Mouse (Mus musculus): ENCODE measurements around the gene Gbp3.
"Not testable (repeated sequence)": the region's sequence is repeated elsewhere in the genome, so short reads cannot be mapped to it uniquely, and the experiment has no call there.

The Gbp3 gene

GRCm38 (mm10) chr3:142559632-142560228, at the start of gene Gbp3:
TSS of gene Gbp3 (plus strand) at chr3:142560026.
- no peak for DNase-seq (ENCODE audit: low read depth, low spot score)

- DNase-seq (ENCODE audit: low read depth, low spot score) = no peak
Measured at GRCm38 (mm10) chr3:142528116-142528515, 31.7 kb upstream of the Gbp3 start.

- DNase-seq (ENCODE audit: low read depth, low spot score) = no peak
Measured at GRCm38 (mm10) chr3:142529597-142529996, 30.2 kb upstream of the Gbp3 start.

GRCm38 (mm10) chr3:142530087-142530953, 29.5 kb upstream of the Gbp3 start, which contains the start of gene Gbp7:
TSS of gene Gbp7 (plus strand) at chr3:142530342.
- DNase-seq (ENCODE audit: low read depth, low spot score) = no peak

- DNase-seq (ENCODE audit: low read depth, low spot score) = no peak
Measured at GRCm38 (mm10) chr3:142531595-142531994, 28.2 kb upstream of the Gbp3 start.

GRCm38 (mm10) chr3:142533185-142533584, 26.6 kb upstream of the Gbp3 start:
- no peak for DNase-seq (ENCODE audit: low read depth, low spot score)

GRCm38 (mm10) chr3:142535667-142536066, 24.2 kb upstream of the Gbp3 start:
- no peak for DNase-seq (ENCODE audit: low read depth, low spot score)

- no peak for DNase-seq (ENCODE audit: low read depth, low spot score)
Measured at GRCm38 (mm10) chr3:142541391-142541790, 18.4 kb upstream of the Gbp3 start.

- DNase-seq (ENCODE audit: low read depth, low spot score) = not testable (repeated sequence)
Measured at GRCm38 (mm10) chr3:142542776-142543175, 17.1 kb upstream of the Gbp3 start.

- DNase-seq (ENCODE audit: low read depth, low spot score) = no peak
Measured at GRCm38 (mm10) chr3:142546690-142547089, 13.1 kb upstream of the Gbp3 start.

- DNase-seq (ENCODE audit: low read depth, low spot score) = no peak
Measured at GRCm38 (mm10) chr3:142550052-142550676, 9.7 kb upstream of the Gbp3 start.

- DNase-seq (ENCODE audit: low read depth, low spot score) = no peak
Measured at GRCm38 (mm10) chr3:142554601-142555000, 5.2 kb upstream of the Gbp3 start.

- DNase-seq (ENCODE audit: low read depth, low spot score) = no peak
Measured at GRCm38 (mm10) chr3:142555623-142556022, 4.2 kb upstream of the Gbp3 start.

GRCm38 (mm10) chr3:142560296-142560948, 596 bp downstream of the Gbp3 start:
- peak; percentile 76 for DNase-seq (ENCODE audit: low read depth, low spot score)

GRCm38 (mm10) chr3:142561045-142561646, 1.3 kb downstream of the Gbp3 start:
- DNase-seq (ENCODE audit: low read depth, low spot score) = no peak

GRCm38 (mm10) chr3:142561666-142562065, 1.8 kb downstream of the Gbp3 start:
- DNase-seq (ENCODE audit: low read depth, low spot score) = no peak

- not testable (repeated sequence) for DNase-seq (ENCODE audit: low read depth, low spot score)
Measured at GRCm38 (mm10) chr3:142567490-142567889, 7.7 kb downstream of the Gbp3 start.

- no peak for DNase-seq (ENCODE audit: low read depth, low spot score)
Measured at GRCm38 (mm10) chr3:142570738-142571137, 10.9 kb downstream of the Gbp3 start.

GRCm38 (mm10) chr3:142577108-142577507, 17.3 kb downstream of the Gbp3 start:
- no peak for DNase-seq (ENCODE audit: low read depth, low spot score)

GRCm38 (mm10) chr3:142578342-142578741, 18.5 kb downstream of the Gbp3 start:
- no peak for DNase-seq (ENCODE audit: low read depth, low spot score)

GRCm38 (mm10) chr3:142583067-142583466, 23.2 kb downstream of the Gbp3 start:
- DNase-seq (ENCODE audit: low read depth, low spot score) = no peak
